Mouse (Mus musculus) ES-Bruce4 (cell line): ENCODE measurements around the gene Mark1.

Experiments
- CTCF ChIP-seq: IDR thresholded peaks from one replicate; pipeline ENCODE4 v1.8.1; 2011; ENCODE audit warnings: low read depth, low read length
- EP300 ChIP-seq: IDR thresholded peaks from 2 replicates; pipeline ENCODE4 v1.6.1; 2011; ENCODE audit warnings: low read depth, low read length; ENCODE audit not compliant: insufficient read depth
- POLR2A ChIP-seq: IDR thresholded peaks from one replicate; pipeline ENCODE4 v1.8.1; 2011; ENCODE audit warnings: low read length; ENCODE audit not compliant: insufficient read depth

DNA sequence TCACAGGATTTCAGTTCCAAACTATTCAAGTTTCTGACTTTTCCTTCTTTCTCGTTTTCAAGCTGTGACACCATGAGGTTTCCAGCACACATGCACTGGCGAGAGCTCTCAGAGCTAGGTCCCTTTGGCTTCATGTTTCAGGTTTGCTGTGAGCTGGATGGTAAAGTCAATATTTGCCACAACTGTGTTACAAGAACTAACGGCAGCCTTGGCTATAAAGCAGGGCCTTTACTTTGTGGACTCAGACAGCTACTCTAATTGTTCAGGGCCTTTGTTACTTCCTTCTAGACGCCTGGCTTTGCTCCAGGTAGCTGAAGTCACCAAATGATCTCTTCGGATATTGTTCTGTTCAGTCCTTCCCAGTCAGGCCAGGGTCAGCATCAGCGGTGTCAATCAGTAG is 63.9 kb downstream of the Mark1 start:
- no peak for TF ChIP-seq POLR2A
- TF ChIP-seq EP300, result no peak
- TF ChIP-seq CTCF, result no peak
